Mouse (Mus musculus) limb, embryonic 11.5 days (tissue): Measurements from ENCODE around the gene Arfgap1. TPM values are rescaled to one million over a fixed set of nuclear protein-coding genes. Genes with fewer than 3 reads are reported as not detected.

Experiments
- ATAC-seq: fragments of 200-750 bp; cut with Nextera tagmentation; 2 replicates; pipeline ENCODE4 v1.8.0; 2017; ENCODE audit warnings: low read depth; ENCODE audit not compliant: insufficient number of reproducible peaks, low FRiP score, low TSS enrichment
- DNase-seq: peaks from one replicate; pipeline ENCODE4 v3.0.0-alpha.2; 2015; ENCODE audit warnings: low spot score
- H3K27ac ChIP-seq: fragments of 300-500 bp; sonication (generic); replicated peaks from 2 replicates; pipeline ENCODE4 v1.5.1; 2014; ENCODE audit warnings: low read depth, mild to moderate bottlenecking, low read length
- H3K27me3 ChIP-seq: fragments of 300-500 bp; sonication (generic); 2 replicates; pipeline ENCODE4 v1.6.1; 2014; ENCODE audit warnings: mild to moderate bottlenecking, low read length, mixed read lengths; ENCODE audit not compliant: control insufficient read depth, insufficient read depth
- H3K36me3 ChIP-seq: fragments of 300-500 bp; sonication (generic); 2 replicates; pipeline ENCODE4 v1.6.1; 2014; ENCODE audit warnings: mild to moderate bottlenecking, low read length, moderate library complexity, mixed read lengths; ENCODE audit not compliant: control insufficient read depth, insufficient read depth
- H3K4me1 ChIP-seq: fragments of 300-500 bp; sonication (generic); 2 replicates; pipeline ENCODE4 v1.6.1; 2014; ENCODE audit warnings: low read length, mixed read lengths; ENCODE audit not compliant: control insufficient read depth, insufficient read depth
- H3K4me2 ChIP-seq: fragments of 300-500 bp; sonication (generic); 2 replicates; pipeline ENCODE4 v1.6.1; 2014; ENCODE audit warnings: low read depth, mild to moderate bottlenecking, moderate library complexity; ENCODE audit not compliant: severe bottlenecking
- H3K4me3 ChIP-seq: fragments of 300-500 bp; sonication (generic); 2 replicates; pipeline ENCODE4 v1.5.1; 2014; ENCODE audit warnings: low read depth, low read length
- H3K9ac ChIP-seq: fragments of 300-500 bp; sonication (generic); 2 replicates; pipeline ENCODE4 v1.6.1; 2014; ENCODE audit warnings: mild to moderate bottlenecking, low read length
- H3K9me3 ChIP-seq: fragments of 300-500 bp; sonication (generic); 2 replicates; pipeline ENCODE4 v1.6.1; 2016; ENCODE audit warnings: low read length; ENCODE audit not compliant: control insufficient read depth
- WGBS: fragments of 180-500 bp; shearing (Covaris S2); extraction: QIAGEN DNeasy Blood & Tissue Kit; methylation state at CpG from one replicate; pipeline ENCODE4 v1.1.7; 2014; 5-methylcytosine and 5-hydroxymethylcytosine counted together
- polyA plus RNA-seq: library from polyadenylated mRNA; unstranded; fragments of >200 nt; fragmentation: Nextera tagmentation; extraction: Ambion mirVana; gene quantifications from 2 replicates; pipeline ENCODE4 v1.2.1, GENCODE M21; 2014

Gene Arfgap1
- polyA plus RNA-seq, 1 experiment from 2014 or later: 69.3 TPM

DNA sequence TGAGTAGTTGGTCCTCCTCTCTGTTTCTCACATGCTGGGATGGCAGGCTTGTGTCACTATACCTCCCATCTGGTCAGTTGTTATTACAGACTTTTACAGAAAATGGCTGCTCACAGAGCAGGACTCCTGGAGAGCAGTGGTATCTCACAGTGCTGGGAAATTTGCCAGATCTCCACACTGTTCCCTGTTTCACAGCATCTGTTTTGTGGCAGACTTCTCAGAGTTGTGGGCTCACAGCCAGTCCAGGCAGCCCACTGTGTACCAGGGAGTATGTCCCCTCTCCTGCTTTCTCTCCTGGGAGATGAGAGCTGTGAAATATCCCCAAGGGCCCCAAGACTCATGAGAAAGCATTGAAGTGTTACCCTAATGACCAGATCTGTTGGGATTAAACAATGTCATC lies 25.2 kb upstream of the Arfgap1 start:
- Histone ChIP-seq H3K4me3 (no peak overlapping the region), H3K27ac (no peak overlapping the region), H3K9me3 (no peaks in the 10 kb centered on the region), H3K9ac (no peak overlapping the region), H3K36me3 (no peaks in the 10 kb centered on the region), H3K27me3 (no peaks in the 10 kb centered on the region), H3K4me1 (no peaks in the 10 kb centered on the region), H3K4me2 (no peak overlapping the region)
- ATAC-seq (no peak), DNase-seq (no peak)

DNA sequence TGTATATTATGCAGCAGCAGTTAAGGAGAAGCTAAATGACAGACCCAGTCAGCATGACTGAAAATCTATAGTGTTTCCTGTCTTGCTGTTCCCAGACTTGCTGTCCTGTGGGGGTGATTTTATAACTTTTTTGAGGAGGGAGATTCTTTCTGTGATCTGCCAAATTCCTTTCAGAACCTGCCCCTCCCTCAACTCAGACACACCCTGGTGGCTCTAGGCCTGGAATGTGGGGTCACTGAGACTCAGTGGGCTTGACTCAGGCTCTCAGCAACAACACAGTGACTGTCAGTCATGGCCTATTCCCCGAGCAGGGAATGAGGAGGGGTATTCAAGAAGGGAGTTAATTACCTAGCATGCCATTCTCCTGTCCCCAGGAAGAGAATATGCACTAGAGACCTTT lies 17.1 kb upstream of the Arfgap1 start:
- Histone ChIP-seq H3K9ac (no peak overlapping the region), H3K4me3 (no peak overlapping the region), H3K4me2 (no peak overlapping the region), H3K27ac (no peak overlapping the region), H3K4me1 (0 out of 2 replicates have a peak, but pooled peaks cover 5% of the 10 kb centered on the region), H3K27me3 (peaks cover 4% of the 10 kb centered on the region), H3K9me3 (no peaks in the 10 kb centered on the region), H3K36me3 (no peaks in the 10 kb centered on the region)
- no peak for DNase-seq
- WGBS: 48% methylated on average over 1 of the region's 1 CpGs
- no peak for ATAC-seq

DNA sequence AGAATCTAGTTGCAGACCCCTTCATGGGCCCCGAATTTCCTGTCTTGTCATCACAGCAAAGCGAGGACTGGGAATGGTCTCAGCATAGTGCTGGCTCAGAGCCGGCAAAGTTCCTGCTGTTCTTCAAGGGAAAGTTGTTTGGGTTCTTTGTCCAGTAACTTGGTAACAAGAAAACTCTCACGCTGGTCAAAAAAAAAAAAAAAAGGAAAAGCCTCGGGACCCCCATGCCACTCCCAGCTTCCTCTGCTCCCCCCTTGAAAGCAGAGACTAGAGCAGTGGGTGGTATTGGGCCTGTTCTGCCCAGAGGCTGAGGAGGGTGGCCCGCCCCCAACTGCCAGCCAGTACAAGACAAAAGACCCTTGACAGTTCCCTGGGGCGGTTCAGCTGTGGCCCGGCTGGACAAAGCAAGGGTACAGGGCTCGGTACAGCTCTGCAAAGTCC lies 14.3 kb upstream of the Arfgap1 start:
- no peak for ATAC-seq

DNA sequence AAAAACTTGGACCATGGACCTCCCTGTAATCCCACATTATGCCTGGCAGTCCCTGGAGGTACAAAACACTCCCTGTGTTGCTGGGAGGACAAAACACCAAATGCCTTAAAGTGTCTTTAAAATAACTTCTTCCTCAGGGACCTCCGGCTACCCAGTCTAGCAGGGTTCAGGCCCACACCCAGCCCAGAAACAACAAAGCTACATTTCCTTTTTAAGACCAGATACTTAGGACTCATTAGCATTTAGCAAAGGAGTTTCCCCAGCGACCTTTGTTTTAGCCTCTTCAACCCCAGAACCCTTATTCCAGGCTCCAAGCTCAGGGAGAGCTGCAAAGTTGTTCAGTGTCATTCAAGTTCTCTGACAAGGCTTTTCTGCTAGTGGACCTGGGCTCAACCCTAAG lies 13.4 kb upstream of the Arfgap1 start:
- peak overlapping the region; percentile 95 for H3K4me2 ChIP-seq
- H3K9me3 ChIP-seq: no peaks in the 10 kb centered on the region
- 0 out of 2 replicates have a peak, but pooled peaks cover 7% of the 10 kb centered on the region for H3K4me1 ChIP-seq
- no peak overlapping the region; the same call in 1 of the 2 replicates for H3K9ac ChIP-seq
- DNase-seq: no peak
- no peak overlapping the region for H3K27ac ChIP-seq
- WGBS: 33% methylated on average over 2 of the region's 2 CpGs
- peak overlapping the region; percentile 56 for H3K4me3 ChIP-seq
- no peaks in the 10 kb centered on the region for H3K36me3 ChIP-seq
- H3K27me3 ChIP-seq: peaks cover 8% of the 10 kb centered on the region
- ATAC-seq: no peak

More for the DNA sequence above, 14.3 kb upstream of the Arfgap1 start:
- H3K4me2 ChIP-seq: no peak overlapping the region
- no peak overlapping the region for H3K27ac ChIP-seq
- no peaks in the 10 kb centered on the region for H3K36me3 ChIP-seq
- DNase-seq: peak; percentile 34
- peaks cover 8% of the 10 kb centered on the region for H3K27me3 ChIP-seq
- H3K4me3 ChIP-seq: no peak overlapping the region
- H3K9me3 ChIP-seq: no peaks in the 10 kb centered on the region
- H3K4me1 ChIP-seq: 0 out of 2 replicates have a peak, but pooled peaks cover 7% of the 10 kb centered on the region
- WGBS: 15% methylated on average over 9 of the region's 9 CpGs
- H3K9ac ChIP-seq: no peak overlapping the region; the same call in 1 of the 2 replicates

DNA sequence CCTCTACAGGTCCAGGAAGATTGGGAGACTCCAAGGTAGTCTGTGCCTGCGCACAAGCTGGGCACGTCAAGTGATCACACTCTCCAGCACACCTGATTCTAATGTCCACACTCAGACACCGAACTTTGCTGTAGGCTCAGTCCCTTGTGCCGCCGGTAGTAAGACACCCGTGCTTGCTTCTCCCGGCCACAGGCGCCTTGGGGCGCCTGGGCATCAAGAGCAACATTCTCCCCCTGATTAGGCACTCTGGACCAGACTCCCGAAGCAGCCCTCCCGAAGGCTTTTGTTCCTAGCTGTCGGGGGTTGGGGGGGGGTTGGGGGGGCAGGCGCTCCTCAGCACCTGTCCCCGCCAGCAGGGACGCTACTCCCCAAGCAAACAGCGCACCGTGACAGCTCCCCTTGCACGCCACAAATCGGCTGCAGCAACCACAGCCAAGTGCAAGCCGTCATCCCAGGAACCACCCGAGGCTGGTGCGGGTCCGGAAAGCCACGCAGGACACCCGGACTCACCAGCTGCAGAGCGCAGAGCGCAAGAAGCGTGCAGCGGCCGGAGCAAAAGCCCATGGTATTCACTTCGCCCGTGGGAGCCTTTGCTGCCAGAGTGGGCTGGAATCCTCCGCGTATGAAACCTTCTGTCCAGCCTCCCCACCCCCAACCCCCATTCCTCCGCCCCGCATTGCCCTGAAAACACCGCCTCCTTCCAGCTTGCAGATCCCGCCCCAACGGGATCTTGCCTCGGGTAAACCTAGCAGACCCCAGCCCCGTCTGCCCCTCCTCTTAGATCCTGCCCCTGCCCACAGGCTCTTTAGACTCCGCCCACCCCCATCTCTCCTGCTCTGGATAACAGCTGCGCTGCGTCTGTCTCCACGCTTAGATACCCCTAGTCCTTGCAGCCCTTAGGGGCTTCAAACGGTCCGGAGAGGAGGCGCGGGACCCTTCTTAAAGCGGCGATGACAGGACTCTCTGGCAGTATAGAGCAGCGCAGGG lies 12.7 kb upstream of the Arfgap1 start, which contains the start of gene Nkain4:
Nkain4 (minus strand) TSS at position 639 of the 987 bp plus-strand sequence.
- DNase-seq (peak; percentile 78), ATAC-seq (peak; percentile 86)
- no peak within 1 kb of the TSS for H3K27ac ChIP-seq
- H3K36me3 ChIP-seq: no peaks in the 10 kb centered on the region
- 0 out of 2 replicates have a peak, but pooled peaks cover 7% of the 10 kb centered on the region for H3K4me1 ChIP-seq
- peak within 1 kb of the TSS; percentile 59 for H3K9ac ChIP-seq
- peak within 1 kb of the TSS; percentile 95 for H3K4me2 ChIP-seq
- H3K4me3 ChIP-seq: peak within 1 kb of the TSS; percentile 56
- under 1% methylated on average over 52 of the region's 52 CpGs for WGBS
- no peaks in the 10 kb centered on the region for H3K9me3 ChIP-seq
- H3K27me3 ChIP-seq: peaks cover 8% of the 10 kb centered on the region

DNA sequence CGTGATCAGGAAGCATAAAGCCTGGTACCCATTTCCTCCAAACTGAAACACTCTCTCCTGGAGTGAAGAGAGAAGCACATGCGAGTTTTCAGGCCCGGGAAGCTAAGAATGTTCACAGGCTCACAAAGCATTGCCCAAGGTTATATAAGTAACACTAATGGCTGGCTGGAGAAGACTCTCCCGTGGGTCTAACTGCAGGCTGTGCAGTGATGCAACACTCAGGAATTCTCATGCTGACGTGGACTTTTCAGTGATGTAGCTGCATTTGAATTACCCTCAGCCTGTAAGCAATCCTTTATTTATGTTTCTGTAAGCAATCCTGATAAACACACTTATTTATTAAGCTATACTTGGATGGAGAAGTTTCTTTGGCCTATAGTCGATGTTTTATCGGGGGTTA lies 7.4 kb upstream of the Arfgap1 start:
- no peak overlapping the region for H3K9ac ChIP-seq
- no peak for ATAC-seq
- 74% methylated on average over 7 of the region's 7 CpGs for WGBS

DNA sequence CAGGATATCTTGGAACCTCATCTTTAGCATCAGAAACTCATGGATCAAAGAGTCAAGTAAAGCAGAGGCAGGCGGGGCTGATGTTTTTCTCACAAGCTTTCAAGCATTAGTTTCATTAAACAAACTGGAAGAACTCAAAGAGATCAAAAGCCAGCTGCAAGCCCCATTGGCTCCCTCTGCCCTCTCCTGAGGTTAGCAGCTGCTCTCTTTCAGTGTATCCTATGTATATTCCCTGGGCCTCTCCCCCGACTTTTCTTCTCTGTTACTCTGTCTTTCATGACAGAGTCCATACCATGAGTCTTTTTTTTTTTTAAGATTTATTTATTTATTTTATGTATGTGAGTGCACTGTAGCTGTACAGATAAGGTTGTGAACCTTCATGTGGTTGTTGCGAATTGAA lies 6.8 kb upstream of the Arfgap1 start:
- Histone ChIP-seq H3K4me3 (no peak overlapping the region), H3K27me3 (peaks cover 4% of the 10 kb centered on the region; the same call in 1 of the 2 replicates), H3K27ac (no peak overlapping the region), H3K36me3 (no peaks in the 10 kb centered on the region), H3K4me1 (no peaks in the 10 kb centered on the region), H3K9ac (no peak overlapping the region), H3K4me2 (no peak overlapping the region), H3K9me3 (no peaks in the 10 kb centered on the region)
- ATAC-seq: no peak
- no peak for DNase-seq
- 55% methylated on average over 3 of the region's 3 CpGs for WGBS

More for the DNA sequence above, 7.4 kb upstream of the Arfgap1 start:
- Histone ChIP-seq H3K27me3 (peaks cover 4% of the 10 kb centered on the region; the same call in 1 of the 2 replicates), H3K4me3 (no peak overlapping the region), H3K27ac (no peak overlapping the region), H3K36me3 (no peaks in the 10 kb centered on the region), H3K4me1 (0 out of 2 replicates have a peak, but pooled peaks cover 4% of the 10 kb centered on the region), H3K9me3 (no peaks in the 10 kb centered on the region), H3K4me2 (no peak overlapping the region)
- no peak for DNase-seq

DNA sequence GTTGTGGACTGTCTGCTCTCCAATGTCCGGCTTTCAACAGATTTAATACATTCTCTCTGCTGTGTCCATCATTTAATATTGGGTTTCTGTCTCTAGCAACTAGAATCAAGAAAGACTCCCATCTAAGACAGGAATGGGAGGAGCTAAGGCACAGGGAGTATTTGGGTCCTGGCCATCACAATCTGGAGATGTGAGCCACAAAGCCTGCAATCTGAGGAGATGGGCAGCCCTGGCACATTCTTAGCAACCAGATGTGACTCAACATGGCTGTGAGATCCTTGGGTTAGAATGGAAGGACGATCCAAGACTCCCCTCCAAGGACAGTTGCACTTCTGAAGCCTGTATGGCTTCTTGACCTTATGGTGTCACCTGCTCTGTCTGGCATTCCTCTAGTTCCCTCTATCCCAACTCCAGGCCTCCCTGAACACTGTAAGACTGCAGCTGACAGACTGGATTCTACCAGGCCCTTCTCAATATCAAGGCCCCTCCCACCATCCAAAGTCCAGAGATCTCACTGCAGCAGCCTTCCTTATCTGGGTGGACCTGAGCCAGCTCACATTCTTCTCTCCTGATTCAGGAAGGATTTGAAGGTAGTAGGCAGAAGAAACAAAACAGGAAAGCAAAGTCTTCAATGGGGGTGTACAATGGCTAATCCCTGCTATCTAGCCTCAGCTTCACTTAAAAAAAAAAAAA lies 4.3 kb upstream of the Arfgap1 start:
- Histone ChIP-seq H3K36me3 (no peaks in the 10 kb centered on the region), H3K9me3 (no peaks in the 10 kb centered on the region), H3K27me3 (no peaks in the 10 kb centered on the region), H3K27ac (no peak overlapping the region), H3K4me1 (no peaks in the 10 kb centered on the region), H3K9ac (no peak overlapping the region), H3K4me2 (no peak overlapping the region), H3K4me3 (no peak overlapping the region)
- 73% methylated on average over 2 of the region's 2 CpGs for WGBS
- DNase-seq (no peak), ATAC-seq (no peak)
